Mouse (Mus musculus): ENCODE data around the gene Csrnp3.

DNA sequence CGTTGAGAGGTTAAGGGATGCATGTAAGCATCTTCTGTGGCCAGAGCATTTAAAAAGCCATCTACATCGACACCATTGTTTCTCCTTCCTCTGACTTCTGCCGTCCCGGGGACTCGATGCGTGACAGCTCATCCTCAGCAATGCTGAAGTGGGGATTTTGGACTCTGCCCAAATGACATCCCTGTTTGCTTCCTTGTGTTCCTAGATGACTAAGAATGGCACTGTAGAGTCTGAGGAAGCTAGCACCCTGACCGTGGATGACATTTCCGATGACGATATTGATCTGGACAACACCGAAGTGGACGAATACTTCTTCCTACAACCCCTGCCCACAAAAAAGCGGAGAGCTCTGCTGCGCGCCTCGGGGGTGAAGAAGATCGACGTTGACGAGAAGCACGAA, 173.7 kb downstream of the Csrnp3 start:
- no peak for TF ChIP-seq EP300 (optimal IDR thresholded peaks at IDR 0.05)
- TF ChIP-seq CTCF (IDR thresholded peaks at IDR 0.05; ENCODE audit: low read depth) = no peak

Measured in stomach, postnatal 0 days (tissue).